Mouse (Mus musculus) C2C12 (cell line): Measurements from ENCODE around the gene E130218I03Rik. TPM values are rescaled to one million over a fixed set of nuclear protein-coding genes. Genes with fewer than 3 reads are reported as not detected.
A peak's percentile ranks its signal among the peaks of the same experiment; 100 is the strongest.
"Not testable (repeated sequence)": the region's sequence is repeated elsewhere in the genome, so short reads cannot be mapped to it uniquely, and the experiment has no call there.

Source experiments
- H3K27me3 ChIP-seq: one replicate; pipeline ENCODE4 v1.6.1; 2011; ENCODE audit not compliant: control insufficient read depth, insufficient read depth, insufficient read length
- H3K36me3 ChIP-seq: one replicate; pipeline ENCODE4 v1.6.1; 2011; ENCODE audit not compliant: control insufficient read depth, insufficient read depth
- H3K4me3 ChIP-seq: one replicate; pipeline ENCODE4 v1.5.1; 2011; ENCODE audit warnings: mild to moderate bottlenecking, control low read depth; ENCODE audit not compliant: poor library complexity, insufficient read depth, severe bottlenecking
- H3K79me2 ChIP-seq: one replicate; pipeline ENCODE4 v1.6.1; 2011; ENCODE audit not compliant: control insufficient read depth, insufficient read depth
- H3K79me3 ChIP-seq: one replicate; pipeline ENCODE4 v1.6.1; 2011; ENCODE audit warnings: low read depth, control low read depth
- H3ac ChIP-seq: one replicate; pipeline ENCODE3; 2011; ENCODE audit warnings: low read depth; ENCODE audit not compliant: control insufficient read depth, insufficient read length
- CEBPB ChIP-seq: IDR thresholded peaks from one replicate; pipeline ENCODE4 v1.6.1; 2011; ENCODE audit warnings: low read depth, mild to moderate bottlenecking, control low read depth, moderate library complexity
- CTCF ChIP-seq: IDR thresholded peaks from one replicate; pipeline ENCODE4 v1.5.1; 2011; ENCODE audit not compliant: control insufficient read depth, insufficient read depth, insufficient read length
- FOSL1 ChIP-seq: IDR thresholded peaks from one replicate; pipeline ENCODE4 v1.8.0; 2011; ENCODE audit warnings: mild to moderate bottlenecking, low read length; ENCODE audit not compliant: poor library complexity, insufficient read depth, severe bottlenecking
- MAX ChIP-seq: IDR thresholded peaks from one replicate; pipeline ENCODE4 v1.6.1; 2011; ENCODE audit warnings: mild to moderate bottlenecking, control low read depth
- MYOD1 ChIP-seq: IDR thresholded peaks from one replicate; pipeline ENCODE4 v1.6.1; 2011; ENCODE audit warnings: low read depth; ENCODE audit not compliant: control insufficient read depth, insufficient read length
- MYOG ChIP-seq: IDR thresholded peaks from one replicate; pipeline ENCODE4 v1.6.1; 2011; ENCODE audit not compliant: control insufficient read depth, insufficient read length; ENCODE audit errors: extremely low read depth
- USF1 ChIP-seq: IDR thresholded peaks from one replicate; pipeline ENCODE4 v1.6.1; 2011; ENCODE audit warnings: low read depth, mild to moderate bottlenecking, control low read depth, moderate library complexity
- polyA plus RNA-seq: library from polyadenylated mRNA; unstranded; fragments of >200 nt; fragmentation: generic; extraction: Trizol; gene quantifications from one replicate; pipeline ENCODE4 v1.2.1, GENCODE M21; 2012; ENCODE audit warnings: missing spikeins

The E130218I03Rik gene
- polyA plus RNA-seq, 1 experiment, result 0.36 TPM

- no peaks in the 10 kb centered on the region for H3K36me3 ChIP-seq
- no peak for TF ChIP-seq MYOD1
- TF ChIP-seq CEBPB, result no peak
- H3K27me3 ChIP-seq, result peaks cover 20% of the 10 kb centered on the region
Measured at GRCm38 (mm10) chr4:134258354-134258753, 14.9 kb downstream of the E130218I03Rik start.

GRCm38 (mm10) chr4:134263191-134263590 lies 19.7 kb downstream of the E130218I03Rik start:
- H3K79me3 ChIP-seq, result no peaks in the 10 kb centered on the region

More at GRCm38 (mm10) chr4:134258354-134258753, 14.9 kb downstream of the E130218I03Rik start:
- Histone ChIP-seq H3ac (no peak overlapping the region), H3K79me2 (no peaks in the 10 kb centered on the region), H3K4me3 (no peak overlapping the region), H3K79me3 (no peaks in the 10 kb centered on the region)

GRCm38 (mm10) chr4:134265860-134266585 lies 22.6 kb downstream of the E130218I03Rik start:
- H3K4me3 ChIP-seq, result no peak overlapping the region
- H3K79me3 ChIP-seq, result no peaks in the 10 kb centered on the region
- peaks cover 2% of the 10 kb centered on the region for H3K27me3 ChIP-seq
- no peak overlapping the region for H3ac ChIP-seq
- no peaks in the 10 kb centered on the region for H3K79me2 ChIP-seq
- TF ChIP-seq FOSL1 (no peak), CTCF (no peak), CEBPB (no peak), MYOG (no peak), MAX (no peak), MYOD1 (no peak), USF1 (no peak)
- no peaks in the 10 kb centered on the region for H3K36me3 ChIP-seq

More at GRCm38 (mm10) chr4:134263191-134263590, 19.7 kb downstream of the E130218I03Rik start:
- Histone ChIP-seq H3K27me3 (peaks cover 3% of the 10 kb centered on the region), H3ac (no peak overlapping the region), H3K4me3 (no peak overlapping the region), H3K79me2 (no peaks in the 10 kb centered on the region), H3K36me3 (no peaks in the 10 kb centered on the region)
- TF ChIP-seq FOSL1 (no peak), CEBPB (no peak), MYOD1 (no peak), MAX (no peak), CTCF (peak; percentile 57)

GRCm38 (mm10) chr4:134268102-134268655 lies 24.7 kb downstream of the E130218I03Rik start:
- H3ac ChIP-seq, result no peak overlapping the region
- H3K27me3 ChIP-seq, result no peaks in the 10 kb centered on the region
- no peak overlapping the region for H3K4me3 ChIP-seq
- H3K79me2 ChIP-seq, result no peaks in the 10 kb centered on the region
- no peaks in the 10 kb centered on the region for H3K79me3 ChIP-seq
- no peaks in the 10 kb centered on the region for H3K36me3 ChIP-seq
- TF ChIP-seq MYOD1 (no peak), CTCF (no peak), USF1 (no peak), CEBPB (no peak), MAX (no peak), FOSL1 (no peak), MYOG (no peak)

- not testable (repeated sequence) for H3K36me3 ChIP-seq, H3ac ChIP-seq, H3K4me3 ChIP-seq, H3K79me2 ChIP-seq, H3K27me3 ChIP-seq, H3K79me3 ChIP-seq
Measured at GRCm38 (mm10) chr4:134269622-134270021, 26.2 kb downstream of the E130218I03Rik start.

GRCm38 (mm10) chr4:134271979-134272378 lies 28.5 kb downstream of the E130218I03Rik start:
- no peaks in the 10 kb centered on the region for H3K27me3 ChIP-seq
- H3K79me2 ChIP-seq, result no peaks in the 10 kb centered on the region
- no peak for TF ChIP-seq MYOG
- no peak for TF ChIP-seq USF1
- TF ChIP-seq CEBPB, result no peak
- no peak for TF ChIP-seq FOSL1
- TF ChIP-seq CTCF, result no peak
- TF ChIP-seq MYOD1, result no peak
- TF ChIP-seq MAX, result no peak
- H3K79me3 ChIP-seq, result no peaks in the 10 kb centered on the region
- peaks cover 2% of the 10 kb centered on the region for H3K36me3 ChIP-seq
- H3ac ChIP-seq, result no peak overlapping the region
- H3K4me3 ChIP-seq, result no peak overlapping the region
